Mouse (Mus musculus): ENCODE measurements at regions not wholly inside any gene's neighbourhood (a gene's known extent, or its start where the extent isn't known, plus 50 kb on each side); places are given as distances from the start of the nearest gene placed in this dataset.

GRCm38 (mm10) chr13:34446806-34447205, 101.8 kb upstream of the Slc22a23 start:
- no peak for TF ChIP-seq CTCF (IDR thresholded peaks at IDR 0.05; ENCODE audit: low read depth)
- no peak for TF ChIP-seq EP300 (optimal IDR thresholded peaks at IDR 0.05)

All from stomach, postnatal 0 days (tissue).